In the genomic region with DNA sequence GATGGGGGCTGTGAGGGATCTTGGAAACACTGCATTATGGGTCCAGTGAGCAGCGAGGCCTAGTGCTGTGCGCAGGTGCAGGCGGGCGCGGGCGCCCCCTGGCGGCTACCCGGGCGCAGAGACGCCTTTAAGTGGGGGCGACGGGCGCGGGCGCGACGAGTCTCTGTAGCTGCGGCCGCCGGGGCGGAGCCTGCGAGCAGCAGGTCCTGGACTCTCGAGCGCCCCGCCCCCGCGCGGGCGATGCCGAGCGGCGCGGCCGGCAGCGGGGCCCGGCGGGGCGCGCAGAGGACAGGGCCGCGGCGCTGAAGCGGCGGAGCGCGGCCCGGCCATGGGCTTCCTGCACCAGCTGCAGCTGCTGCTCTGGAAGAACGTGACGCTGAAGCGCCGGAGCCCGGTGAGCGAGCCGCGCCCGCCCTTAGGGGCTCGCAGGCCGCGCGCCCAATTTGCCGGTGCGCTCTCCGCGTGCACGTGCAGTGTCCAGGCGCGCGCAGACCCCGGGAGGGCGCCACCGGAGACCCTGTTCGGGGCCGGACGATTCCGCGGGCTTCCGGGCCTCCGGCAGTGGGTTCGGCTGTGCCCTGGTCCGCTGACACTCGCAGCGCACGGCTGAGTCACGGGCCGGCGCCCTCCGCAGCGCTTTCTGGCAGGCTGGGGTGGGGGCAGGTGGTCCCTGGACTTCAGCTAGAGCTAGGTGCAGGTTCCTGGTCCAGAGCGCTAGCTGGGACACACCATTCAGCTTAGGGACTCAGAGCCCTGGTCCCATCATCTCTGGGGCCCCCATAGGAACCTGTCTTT, we compare ENCODE assay signal across 8 mouse cellular contexts. TPM values are rescaled to one million over a fixed set of nuclear protein-coding genes. Genes with fewer than 3 reads are reported as not detected.
DNase-seq lines count a peak whose midpoint lies in the region; ATAC-seq lines count a peak whose summit lies in the region.

A gene (plus strand): TSS at position 262 of the 795 bp plus-strand sequence.

- H3K4me3 ChIP-seq in hindbrain, embryonic 11.5 days (ENCODE audit: low read depth, low read length), result peak within 1 kb of the TSS; percentile 75

- peak; percentile 91 for ATAC-seq in hindbrain, embryonic 11.5 days (ENCODE audit: low FRiP score)

- peaks cover 3% of the 10 kb centered on the region; the same call in 1 of the 2 replicates for H3K4me1 ChIP-seq in hindbrain, embryonic 11.5 days (replicated peaks; ENCODE audit: control insufficient read depth, insufficient read depth, low read length)

- H3K9ac ChIP-seq in hindbrain, embryonic 11.5 days (ENCODE audit: low read depth, low read length), result peak within 1 kb of the TSS; percentile 87

- H3K4me2 ChIP-seq in hindbrain, embryonic 11.5 days (replicated peaks; ENCODE audit: low read depth, low read length), result peak within 1 kb of the TSS; percentile 72

- peak; percentile 92 for DNase-seq in MN1 (ENCODE audit: low spot score)
- DNase-seq in cerebellum, adult 9-10 months, result peak; percentile 98
- peak; percentile 91 to 97 for DNase-seq in frontal cortex, adult 2 months (ENCODE audit: extremely low spot score in 1 of 2, low spot score in 1 of 2)
- peak; percentile 97 for DNase-seq in hindbrain, embryonic 11.5 days (ENCODE audit: low spot score)
- peak; percentile 94 to 98 for DNase-seq in layer of hippocampus, postnatal 10 days (ENCODE audit: low spot score in 2 of 2)
- DNase-seq in lung, postnatal 10 days, result peak; percentile 95
- peak; percentile 95 for DNase-seq in ovary, postnatal 36 days (ENCODE audit: low spot score)
- peak; percentile 96 for DNase-seq in thymus, postnatal 25 days

- peak within 1 kb of the TSS; percentile 79 for H3K27ac ChIP-seq in hindbrain, embryonic 11.5 days (ENCODE audit: low read depth, low read length)

- no peaks in the 10 kb centered on the region for H3K36me3 ChIP-seq in hindbrain, embryonic 11.5 days (ENCODE audit: control insufficient read depth, insufficient read depth, low read length)

- H3K9me3 ChIP-seq in hindbrain, embryonic 11.5 days (ENCODE audit: control insufficient read depth, low read length), result no peaks in the 10 kb centered on the region

- peaks cover 13% of the 10 kb centered on the region for H3K27me3 ChIP-seq in hindbrain, embryonic 11.5 days (ENCODE audit: control insufficient read depth, insufficient read depth, low read length)

- 0% methylated on average over 56 of the region's 89 CpGs for WGBS in hindbrain, embryonic 11.5 days

RNA-seq across cellular contexts. Expression of the gene that starts here (rescaled TPM):
- 107 TPM in 2 replicates for polyA plus RNA-seq in frontal cortex, adult 2 months (2012; rRNA removed)
- polyA plus RNA-seq in hindbrain, embryonic 11.5 days (2014; fragmentation: Nextera tagmentation; extraction: Ambion mirVana), result 3.5 and 3.7 TPM in 2 replicates
- total RNA-seq in layer of hippocampus, postnatal 10 days (2021), result 100 to 1,000 TPM; 107 to 118 TPM

Comparison
In these comparisons a context has a peak if more than half of its experiments do, and no peak if none do; other contexts are left out.
1. Peak in every context shown above with its lines: DNase-seq, ATAC-seq, H3K4me3 ChIP-seq and H3K27ac ChIP-seq.
2. RNA of the gene that starts here (polyA plus RNA-seq): 107 TPM in frontal cortex, adult 2 months; 3.5 to 3.7 TPM in hindbrain, embryonic 11.5 days; every median in the first group is over 10 times any median in the second.